Mouse (Mus musculus) effector memory CD4-positive, alpha-beta T cell, adult 5 months (primary cell): ENCODE measurements around the gene Pcyox1. TPM values are rescaled to one million over a fixed set of nuclear protein-coding genes. Genes with fewer than 3 reads are reported as not detected.

Experiments used
- polyA plus RNA-seq: library from polyadenylated mRNA; unstranded; fragments of 100-300 nt; shearing (Covaris generic); gene quantifications from one replicate; pipeline ENCODE4 v1.2.1, GENCODE M21; 2017

Gene Pcyox1
- polyA plus RNA-seq: 4.3 TPM

DNA sequence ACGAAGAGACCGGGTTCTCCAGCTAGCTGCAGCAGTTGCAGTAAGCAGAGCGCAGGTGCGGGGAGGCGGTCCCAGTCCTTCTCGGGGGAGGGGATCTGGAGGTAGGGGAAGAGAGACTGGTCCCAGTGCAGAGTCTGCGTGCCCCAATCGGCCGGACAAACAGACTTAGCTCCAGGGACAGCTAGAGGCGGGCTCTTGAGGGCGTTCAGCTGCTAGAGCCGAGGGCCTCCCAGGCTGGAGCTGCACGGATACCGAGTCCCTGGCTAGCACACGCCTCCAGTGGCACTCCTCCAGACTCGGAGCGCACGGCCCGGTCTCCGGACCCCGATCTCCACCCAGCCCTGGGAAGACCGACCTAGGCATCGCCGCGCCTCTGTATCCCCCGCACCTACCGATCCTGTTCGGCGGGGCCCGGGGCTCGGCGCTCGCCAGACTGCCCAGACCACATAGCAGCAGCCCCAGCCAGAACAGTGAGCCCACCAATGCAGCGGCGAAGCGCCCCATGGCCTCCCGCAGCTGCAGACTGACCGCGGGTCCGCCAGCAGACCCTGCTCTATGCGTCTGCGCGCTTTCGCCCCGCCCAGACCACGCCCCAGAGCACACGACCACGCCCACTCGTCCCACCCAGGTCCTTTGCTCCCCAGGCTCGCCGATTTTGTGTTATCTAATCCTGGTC lies at the start of gene Pcyox1:
TSS of gene Pcyox1 (minus strand) at position 574 of the 676 bp plus-strand sequence.

DNA sequence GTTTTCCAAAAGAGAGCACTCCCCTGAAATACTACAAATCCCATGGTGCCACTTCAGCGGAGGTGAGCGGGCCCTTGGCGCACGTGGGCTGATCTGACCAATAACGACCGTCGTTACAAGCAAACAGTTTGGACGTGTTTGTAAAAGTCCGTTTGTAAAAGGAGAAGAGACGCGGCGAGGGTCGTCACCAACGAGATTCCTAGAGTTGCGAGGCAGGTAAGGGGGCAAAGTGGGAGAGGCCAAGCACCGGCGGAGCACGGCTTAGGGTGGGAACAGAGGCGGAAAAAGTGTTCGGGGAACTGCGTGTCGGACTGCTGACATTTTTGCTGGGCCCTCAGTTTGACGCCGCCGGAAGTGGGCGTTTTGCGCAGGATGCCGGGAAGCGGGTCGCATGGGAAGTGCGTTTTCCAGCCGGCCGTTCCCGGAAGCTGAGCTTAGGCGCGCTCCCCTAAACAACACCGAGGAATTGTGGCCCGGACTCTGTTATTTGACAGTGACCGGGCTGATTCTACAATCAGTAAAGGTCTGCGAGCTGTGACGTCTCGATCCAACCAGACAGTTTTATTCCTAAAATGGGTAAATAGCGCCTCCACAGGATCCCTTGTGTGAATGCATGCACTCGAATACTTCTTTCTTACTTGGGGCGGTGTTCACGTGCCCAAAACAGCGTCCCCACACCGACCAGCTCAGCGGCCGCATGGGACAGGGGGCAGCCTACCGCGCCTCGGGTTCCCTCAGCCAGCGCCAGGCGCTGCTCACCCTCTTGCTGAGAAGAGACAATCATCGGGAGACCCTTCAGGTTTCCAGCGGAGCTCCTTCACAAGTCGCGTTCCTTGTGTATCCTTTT lies 41.5 kb upstream of the Pcyox1 start, which contains the start of gene C87436:
TSS of gene C87436 (plus strand) at position 103 of the 847 bp plus-strand sequence.

DNA sequence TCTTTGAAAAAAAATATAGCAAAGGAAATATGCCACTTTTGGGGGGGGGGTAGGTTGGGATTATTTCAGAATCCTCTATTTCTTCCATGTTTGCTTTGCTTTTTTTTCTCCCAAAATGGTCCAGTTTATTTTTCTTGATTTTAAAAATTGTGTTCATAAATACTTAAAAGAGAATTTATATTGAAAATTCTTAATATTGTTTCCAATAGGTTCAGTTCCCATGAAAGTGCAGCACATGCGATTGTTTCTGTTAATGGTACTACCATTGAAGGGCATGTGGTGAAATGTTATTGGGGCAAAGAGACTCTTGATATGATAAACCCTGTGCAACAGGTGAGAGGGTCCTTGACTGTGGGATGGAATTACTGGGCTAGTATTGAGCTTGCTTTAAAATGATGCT lies 29.4 kb upstream of the Pcyox1 start, which contains the start of gene Gm44790:
TSS of gene Gm44790 (plus strand) at position 301 of the 400 bp plus-strand sequence.

DNA sequence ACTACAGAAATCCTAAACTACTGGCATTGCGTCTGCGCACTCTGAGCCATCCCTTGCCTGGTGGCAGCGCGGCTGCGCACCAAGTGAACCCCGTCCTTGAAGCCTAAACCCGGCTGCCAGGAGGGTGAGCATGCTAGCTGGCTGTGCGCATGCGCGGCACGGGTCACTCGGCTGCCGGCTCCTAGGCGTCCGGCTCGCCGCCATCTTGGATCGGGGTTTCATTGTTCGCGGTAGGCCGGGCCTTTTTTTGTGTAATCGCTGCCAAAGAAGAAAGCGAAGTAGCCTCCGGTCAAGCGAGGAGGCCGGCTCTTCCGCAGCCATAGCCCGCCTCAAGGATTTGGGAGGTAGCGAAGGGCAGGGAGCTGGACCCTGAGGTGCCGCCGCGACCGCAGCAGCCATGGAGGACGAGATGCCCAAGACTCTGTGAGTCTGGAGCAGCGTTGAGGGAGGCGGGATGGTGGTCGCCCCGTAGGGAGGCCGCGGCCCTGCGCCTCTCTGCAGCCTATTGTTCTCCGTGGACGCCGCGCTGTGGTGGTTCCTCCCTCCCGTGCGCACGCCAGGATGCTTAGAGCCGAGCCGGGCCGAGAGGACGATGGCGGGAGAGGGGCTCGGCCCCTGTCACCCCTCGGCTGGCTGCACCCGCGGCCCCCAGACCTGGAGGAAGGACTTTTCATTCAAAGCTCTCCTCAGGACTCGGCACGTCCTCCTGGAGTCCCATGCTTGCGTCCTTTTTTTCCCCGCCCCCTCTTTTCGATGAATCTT lies 7.3 kb upstream of the Pcyox1 start, which contains the start of gene Tia1:
TSS of gene Tia1 (plus strand) at position 120 of the 762 bp plus-strand sequence.

GRCm38 (mm10) chr6:86370764-86371339 lies 26.1 kb downstream of the Pcyox1 start, which contains the start of gene Snrpg:
Gene Snrpg, plus strand, starts transcription at chr6:86371304.

DNA sequence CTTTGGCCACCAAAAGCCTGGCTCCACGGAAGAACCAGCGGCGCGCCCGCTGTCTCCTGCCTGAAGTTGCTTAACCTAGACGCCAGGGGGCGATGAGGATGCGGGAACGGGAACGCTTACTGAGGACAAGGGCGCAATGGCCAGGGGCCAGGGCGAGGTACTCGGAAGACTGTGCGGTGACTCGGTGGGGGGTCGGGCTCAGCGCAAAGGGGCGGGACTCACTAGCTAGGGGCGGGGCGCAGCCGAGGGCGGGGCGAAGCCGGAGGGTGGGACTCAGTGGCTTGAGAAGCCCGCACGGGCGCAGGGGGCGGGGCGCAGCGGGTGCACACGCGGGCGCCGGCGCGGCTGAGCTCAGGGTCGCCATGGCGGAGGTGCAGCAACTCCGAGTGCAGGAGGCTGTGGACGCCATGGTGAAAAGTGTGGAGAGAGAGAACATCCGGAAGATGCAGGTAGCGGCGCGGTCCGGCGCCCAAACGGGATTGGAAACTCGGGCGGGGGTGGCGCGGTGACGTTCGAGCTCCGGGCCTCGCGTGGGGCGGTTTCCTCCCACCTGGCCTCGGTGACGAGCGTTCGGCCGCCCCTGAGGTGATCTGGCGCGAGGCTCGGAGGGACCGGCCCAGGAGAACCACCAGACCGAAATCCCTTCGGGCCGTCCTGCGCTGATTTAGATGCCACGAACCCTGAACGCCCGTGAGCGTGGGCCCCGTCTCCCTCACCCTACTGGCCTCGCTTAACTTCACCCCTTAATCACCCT lies 31.4 kb downstream of the Pcyox1 start, which contains the start of gene Fam136a:
TSS of gene Fam136a (plus strand) at position 276 of the 754 bp plus-strand sequence.

Other genes with a start within 250 kb of the Pcyox1 start
- gene Tgfa, start 201.9 kb downstream of the Pcyox1 start, polyA plus RNA-seq: not detected
- gene Fam136a, start 31.5 kb downstream of the Pcyox1 start, polyA plus RNA-seq: 29.7 TPM
- gene Snrpg, start 25.9 kb downstream of the Pcyox1 start, polyA plus RNA-seq: 413 TPM
- gene Tia1, start 7.1 kb upstream of the Pcyox1 start, polyA plus RNA-seq: 75.7 TPM
- gene Gm44790, start 29.5 kb upstream of the Pcyox1 start, polyA plus RNA-seq: not detected
- gene C87436, start 41.2 kb upstream of the Pcyox1 start, polyA plus RNA-seq: 42.4 TPM
- gene Pcbp1, start 129.2 kb upstream of the Pcyox1 start, polyA plus RNA-seq: 299 TPM
- gene Asprv1, start 231.0 kb upstream of the Pcyox1 start, polyA plus RNA-seq: 0.32 TPM